Mouse (Mus musculus) limb, embryonic 13.5 days (tissue): ENCODE measurements around the gene Ifna15. TPM values are rescaled to one million over a fixed set of nuclear protein-coding genes. Genes with fewer than 3 reads are reported as not detected.
"Not testable (repeated sequence)": the region's sequence is repeated elsewhere in the genome, so short reads cannot be mapped to it uniquely, and the experiment has no call there.

Source experiments
- ATAC-seq: fragments of 200-750 bp; cut with Nextera tagmentation; 2 replicates; pipeline ENCODE4 v1.8.0; 2017; ENCODE audit warnings: low read depth, moderate number of reproducible peaks, moderate TSS enrichment; ENCODE audit not compliant: low FRiP score
- H3K27ac ChIP-seq: fragments of 300-500 bp; sonication (generic); 2 replicates; pipeline ENCODE4 v1.5.1; 2015; ENCODE audit warnings: inconsistent platforms, mild to moderate bottlenecking, moderate library complexity
- H3K27me3 ChIP-seq: fragments of 300-500 bp; sonication (generic); 2 replicates; pipeline ENCODE4 v1.6.1; 2015; ENCODE audit warnings: mild to moderate bottlenecking, inconsistent platforms
- H3K36me3 ChIP-seq: fragments of 300-500 bp; sonication (generic); 2 replicates; pipeline ENCODE4 v1.6.1; 2015; ENCODE audit warnings: inconsistent platforms, mild to moderate bottlenecking, moderate library complexity
- H3K4me1 ChIP-seq: fragments of 300-500 bp; sonication (generic); 2 replicates; pipeline ENCODE4 v1.6.1; 2015; ENCODE audit warnings: inconsistent platforms
- H3K4me2 ChIP-seq: fragments of 300-500 bp; sonication (generic); replicated peaks from 2 replicates; pipeline ENCODE4 v1.6.1; 2015; ENCODE audit warnings: inconsistent platforms, mild to moderate bottlenecking, moderate library complexity
- H3K4me3 ChIP-seq: fragments of 300-500 bp; sonication (generic); 2 replicates; pipeline ENCODE4 v1.5.1; 2015; ENCODE audit warnings: moderate library complexity, mild to moderate bottlenecking, inconsistent platforms
- H3K9ac ChIP-seq: fragments of 300-500 bp; sonication (generic); 2 replicates; pipeline ENCODE4 v1.6.1; 2015; ENCODE audit warnings: mild to moderate bottlenecking, inconsistent platforms
- H3K9me3 ChIP-seq: fragments of 300-500 bp; sonication (generic); 2 replicates; pipeline ENCODE4 v1.6.1; 2016; ENCODE audit warnings: inconsistent platforms
- WGBS: fragments of 180-500 bp; shearing (Covaris S2); methylation state at CpG from one replicate; pipeline ENCODE4 v1.1.7; 2015; 5-methylcytosine and 5-hydroxymethylcytosine counted together
- polyA plus RNA-seq: library from polyadenylated mRNA; unstranded; fragments of >200 nt; fragmentation: Nextera tagmentation; extraction: Ambion mirVana; gene quantifications from 2 replicates; pipeline ENCODE4 v1.2.1, GENCODE M21; 2015

The Ifna15 gene
- not detected in 2 replicates for polyA plus RNA-seq

DNA sequence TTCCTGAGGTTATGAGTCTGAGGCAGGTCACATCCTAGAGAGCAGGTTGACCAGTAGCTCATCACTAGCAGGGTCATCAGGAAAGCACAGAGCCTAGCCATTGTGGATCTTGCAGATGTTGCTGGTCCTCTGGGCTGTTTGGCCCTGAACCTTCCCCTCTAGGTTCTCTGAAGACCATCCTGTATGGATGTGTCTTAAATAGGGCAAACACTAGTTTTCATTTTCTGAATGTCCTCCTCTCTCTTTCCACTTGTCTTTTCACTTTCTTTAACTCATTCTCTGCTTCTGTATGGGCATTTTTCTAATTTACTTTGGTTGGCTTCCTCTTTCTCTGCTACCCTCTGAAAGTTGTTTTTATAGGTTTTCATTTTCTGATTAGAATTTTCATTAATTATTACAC lies at the start of gene Ifna15:
Gene Ifna15, minus strand, starts transcription at position 101 of the 400 bp plus-strand sequence.
- not testable (repeated sequence) for H3K4me3 ChIP-seq, H3K27ac ChIP-seq, ATAC-seq, H3K4me2 ChIP-seq, H3K9me3 ChIP-seq, H3K27me3 ChIP-seq, H3K4me1 ChIP-seq, H3K36me3 ChIP-seq, H3K9ac ChIP-seq

DNA sequence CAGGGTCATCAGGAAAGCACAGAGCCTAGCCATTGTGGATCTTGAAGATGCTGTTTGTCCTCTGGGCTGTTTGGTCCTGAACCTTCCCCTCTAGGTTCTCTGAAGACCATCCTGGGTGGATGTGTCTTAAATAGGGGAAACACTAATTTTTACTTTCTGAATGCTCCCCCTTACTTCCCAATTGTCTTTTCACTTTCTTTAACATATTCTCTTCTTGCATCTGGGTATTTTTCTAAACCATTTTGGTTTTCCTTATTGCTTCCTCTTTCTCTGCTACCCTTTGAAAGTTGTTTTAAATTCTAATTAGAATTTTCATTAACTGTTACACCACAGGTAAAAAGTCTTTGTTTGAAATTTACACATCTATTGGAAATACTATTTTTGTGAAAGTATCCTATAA lies 45.2 kb upstream of the Ifna15 start, which contains the start of gene Ifna12:
Gene Ifna12, minus strand, starts transcription at position 101 of the 400 bp plus-strand sequence.
- Histone ChIP-seq H3K36me3 (no peaks in the 10 kb centered on the region), H3K4me1 (no peaks in the 10 kb centered on the region), H3K4me3 (no peak within 1 kb of the TSS), H3K9me3 (no peaks in the 10 kb centered on the region), H3K4me2 (no peak within 1 kb of the TSS), H3K27ac (no peak within 1 kb of the TSS), H3K9ac (no peak within 1 kb of the TSS), H3K27me3 (no peaks in the 10 kb centered on the region)
- ATAC-seq, result no peak

DNA sequence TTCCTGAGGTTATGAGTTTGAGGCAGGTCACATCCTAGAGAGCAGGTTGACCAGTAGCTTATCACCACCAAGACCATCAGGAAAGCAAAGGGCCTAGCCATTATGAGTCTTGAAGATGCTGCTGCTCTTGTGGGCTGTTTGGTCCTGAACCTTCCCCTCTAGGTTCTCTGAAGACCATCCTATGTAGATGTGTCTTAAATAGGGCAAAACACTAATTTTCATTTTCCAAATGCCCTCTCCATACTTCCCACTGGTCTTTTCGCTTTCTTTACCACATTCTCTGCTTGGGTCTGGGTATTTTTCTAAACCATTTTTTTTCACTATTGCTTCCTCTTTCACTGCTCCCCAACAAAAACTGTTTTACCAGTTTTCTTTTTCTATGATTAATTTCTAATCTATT lies 34.2 kb upstream of the Ifna15 start, which contains the start of gene Ifna9:
Gene Ifna9, minus strand, starts transcription at position 101 of the 400 bp plus-strand sequence.
- no peak within 1 kb of the TSS for H3K9ac ChIP-seq
- H3K4me3 ChIP-seq, result no peak within 1 kb of the TSS
- WGBS, result 84% methylated on average over 1 of the region's 1 CpGs
- H3K4me2 ChIP-seq, result no peak within 1 kb of the TSS
- no peaks in the 10 kb centered on the region for H3K36me3 ChIP-seq
- no peaks in the 10 kb centered on the region for H3K4me1 ChIP-seq
- H3K27ac ChIP-seq, result no peak within 1 kb of the TSS
- H3K9me3 ChIP-seq, result no peaks in the 10 kb centered on the region
- ATAC-seq, result no peak
- no peaks in the 10 kb centered on the region for H3K27me3 ChIP-seq

DNA sequence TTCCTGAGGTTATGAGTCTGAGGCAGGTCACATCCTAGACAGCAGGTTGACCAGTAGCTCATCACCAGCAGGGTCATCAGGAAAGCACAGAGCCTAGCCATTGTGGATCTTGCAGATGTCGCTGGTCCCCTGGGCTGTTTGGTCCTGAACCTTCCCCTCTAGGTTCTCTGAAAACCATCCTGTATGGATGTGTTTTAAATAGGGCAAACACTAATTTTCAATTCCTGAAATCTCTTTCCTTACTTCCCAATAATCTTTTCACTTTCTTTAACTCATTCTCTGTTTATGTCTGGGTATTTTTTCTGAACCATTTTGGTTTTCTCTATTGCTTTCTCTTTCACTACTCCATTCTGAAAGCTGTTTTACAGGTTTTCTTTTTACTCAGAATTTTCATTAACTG lies 13.7 kb upstream of the Ifna15 start, which contains the start of gene Ifna14:
Gene Ifna14, minus strand, starts transcription at position 101 of the 400 bp plus-strand sequence.
- Histone ChIP-seq H3K27me3 (no peaks in the 10 kb centered on the region), H3K27ac (no peak within 1 kb of the TSS), H3K36me3 (no peaks in the 10 kb centered on the region), H3K4me2 (no peak within 1 kb of the TSS), H3K4me3 (no peak within 1 kb of the TSS), H3K9me3 (no peaks in the 10 kb centered on the region), H3K4me1 (no peaks in the 10 kb centered on the region), H3K9ac (no peak within 1 kb of the TSS)
- 80% methylated on average over 1 of the region's 1 CpGs for WGBS
- ATAC-seq, result no peak

DNA sequence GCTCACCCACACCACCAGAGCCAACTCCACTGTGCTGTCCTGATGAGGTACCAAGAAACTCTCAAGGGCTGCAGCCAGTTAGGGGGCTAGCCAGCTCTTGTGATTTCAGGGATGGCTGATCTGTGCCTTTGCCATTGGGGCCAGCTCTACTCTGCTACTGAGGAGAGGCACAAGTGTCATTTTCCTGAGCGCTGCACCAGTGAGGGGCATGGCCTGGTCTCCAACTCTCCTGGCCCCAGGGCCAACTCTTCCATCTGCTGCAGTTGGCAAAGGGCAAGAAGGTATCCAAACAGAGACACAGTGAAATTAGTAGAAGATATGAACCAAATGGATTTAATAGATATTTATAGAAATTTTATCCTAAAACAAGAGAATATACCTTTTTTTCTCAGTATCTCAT lies 3.7 kb upstream of the Ifna15 start:
- Histone ChIP-seq H3K27me3 (no peaks in the 10 kb centered on the region), H3K9ac (no peak overlapping the region), H3K4me3 (no peak overlapping the region), H3K4me2 (no peak overlapping the region), H3K9me3 (no peaks in the 10 kb centered on the region), H3K4me1 (no peaks in the 10 kb centered on the region), H3K36me3 (no peaks in the 10 kb centered on the region), H3K27ac (no peak overlapping the region)
- WGBS, result 91% methylated on average over 1 of the region's 1 CpGs
- ATAC-seq, result no peak

DNA sequence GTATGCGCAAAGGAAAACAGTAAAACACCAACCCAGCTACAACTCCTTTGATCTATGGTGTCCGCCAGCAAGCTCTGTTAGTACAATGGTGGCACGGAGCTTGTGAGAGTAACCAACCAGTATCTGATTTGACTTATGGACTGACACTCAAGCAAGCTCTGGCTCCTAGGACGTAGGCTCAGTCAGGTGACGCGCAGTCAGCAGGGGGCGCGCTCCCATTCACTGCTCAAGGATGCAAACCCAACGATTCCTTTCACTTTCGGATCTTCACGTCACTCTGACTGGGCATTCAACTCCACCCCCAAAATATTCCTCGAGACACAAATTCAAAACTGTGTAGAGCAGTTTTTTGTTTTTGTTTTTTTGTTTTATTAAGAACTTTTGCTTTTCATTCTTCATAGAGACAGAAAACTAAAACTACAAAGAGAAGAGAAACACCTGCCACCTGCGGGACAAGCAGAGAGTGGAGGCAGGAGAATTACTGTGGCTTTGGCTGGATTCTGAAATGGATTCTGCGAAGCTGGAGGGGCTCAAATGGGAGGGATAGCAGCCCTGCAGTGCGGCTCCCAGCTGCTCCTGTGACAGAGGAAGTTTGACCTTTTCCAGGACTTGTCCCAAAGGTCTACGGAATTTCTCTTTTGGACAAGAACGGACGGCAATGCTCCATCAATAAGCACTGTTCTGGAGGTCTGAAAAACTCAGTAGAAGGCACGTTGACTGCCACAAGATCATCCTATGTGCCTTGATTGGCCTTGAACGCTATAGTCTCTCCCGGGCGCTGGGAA lies 7.7 kb downstream of the Ifna15 start:
- peak overlapping the region; percentile 31 for H3K4me3 ChIP-seq
- 33% methylated on average over 22 of the region's 22 CpGs for whole genome bisulfite sequencing
- H3K9ac ChIP-seq, result no peak overlapping the region
- peak; percentile 48; the same call in 1 of the 2 replicates for ATAC-seq
- H3K27me3 ChIP-seq, result 0 out of 2 replicates have a peak, but pooled peaks cover 10% of the 10 kb centered on the region
- H3K4me2 ChIP-seq, result peak overlapping the region; percentile 59
- H3K27ac ChIP-seq, result no peak overlapping the region
- 0 out of 2 replicates have a peak, but pooled peaks cover 4% of the 10 kb centered on the region for H3K4me1 ChIP-seq
- H3K9me3 ChIP-seq, result no peaks in the 10 kb centered on the region
- no peaks in the 10 kb centered on the region for H3K36me3 ChIP-seq

DNA sequence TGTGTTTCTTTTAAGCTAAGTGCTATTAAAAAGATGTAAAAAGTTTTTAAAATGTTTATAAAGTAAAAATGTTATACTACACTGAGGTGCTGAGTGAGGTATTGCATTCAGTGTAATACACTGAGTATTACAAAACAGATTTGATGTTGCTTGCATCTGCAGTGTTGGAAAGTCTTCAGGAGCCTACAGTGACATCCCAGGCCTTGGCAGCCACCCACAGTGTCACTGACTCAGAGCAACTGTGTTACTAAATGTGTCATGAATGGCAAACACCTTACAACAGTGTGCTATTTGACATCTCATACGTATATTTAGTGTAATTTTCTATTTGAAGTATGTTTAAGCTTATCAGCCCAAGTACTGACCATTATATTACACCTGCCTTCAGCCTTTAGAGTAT lies 10.1 kb downstream of the Ifna15 start:
- Histone ChIP-seq H3K27me3 (0 out of 2 replicates have a peak, but pooled peaks cover 10% of the 10 kb centered on the region), H3K4me1 (0 out of 2 replicates have a peak, but pooled peaks cover 4% of the 10 kb centered on the region), H3K4me2 (no peak overlapping the region), H3K36me3 (no peaks in the 10 kb centered on the region), H3K9ac (no peak overlapping the region), H3K4me3 (no peak overlapping the region), H3K9me3 (no peaks in the 10 kb centered on the region), H3K27ac (no peak overlapping the region)
- no peak for ATAC-seq
- WGBS, result 75% methylated on average over 1 of the region's 1 CpGs

DNA sequence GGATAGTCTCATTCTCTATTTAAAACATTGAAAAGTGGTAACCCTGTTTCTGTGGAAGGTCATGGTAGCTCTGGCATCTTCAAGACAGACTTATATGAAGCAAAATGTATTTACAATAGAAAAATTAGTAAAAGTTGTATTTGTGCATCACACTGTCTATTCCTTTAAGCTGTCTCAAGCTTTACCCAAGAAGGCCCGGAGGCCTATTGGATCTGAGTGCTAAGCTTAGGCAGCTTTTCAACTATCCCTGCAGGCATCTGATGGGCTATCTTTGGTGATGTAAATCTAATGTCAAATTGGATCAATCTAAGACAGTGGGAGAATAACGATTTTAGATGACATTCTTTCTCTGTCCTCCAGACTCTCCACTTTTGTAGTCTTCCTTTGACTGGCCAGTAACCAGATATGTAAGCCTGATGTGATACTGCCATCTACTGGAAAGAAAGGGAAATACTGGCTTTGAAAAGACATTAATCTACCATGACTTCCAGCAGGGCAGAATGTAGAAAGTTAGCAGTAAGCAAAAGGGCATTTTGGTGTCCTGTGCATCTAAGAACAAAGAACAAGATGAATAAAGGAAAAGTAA lies 14.3 kb downstream of the Ifna15 start:
- Histone ChIP-seq H3K9ac (no peak overlapping the region), H3K27me3 (0 out of 2 replicates have a peak, but pooled peaks cover 10% of the 10 kb centered on the region), H3K9me3 (no peaks in the 10 kb centered on the region), H3K27ac (no peak overlapping the region), H3K4me3 (no peak overlapping the region), H3K4me1 (no peaks in the 10 kb centered on the region), H3K36me3 (no peaks in the 10 kb centered on the region), H3K4me2 (no peak overlapping the region)
- ATAC-seq, result 0 out of 2 replicates have a peak, but pooled peaks have one; percentile 51
- 50% methylated on average over 2 of the region's 2 CpGs for WGBS

DNA sequence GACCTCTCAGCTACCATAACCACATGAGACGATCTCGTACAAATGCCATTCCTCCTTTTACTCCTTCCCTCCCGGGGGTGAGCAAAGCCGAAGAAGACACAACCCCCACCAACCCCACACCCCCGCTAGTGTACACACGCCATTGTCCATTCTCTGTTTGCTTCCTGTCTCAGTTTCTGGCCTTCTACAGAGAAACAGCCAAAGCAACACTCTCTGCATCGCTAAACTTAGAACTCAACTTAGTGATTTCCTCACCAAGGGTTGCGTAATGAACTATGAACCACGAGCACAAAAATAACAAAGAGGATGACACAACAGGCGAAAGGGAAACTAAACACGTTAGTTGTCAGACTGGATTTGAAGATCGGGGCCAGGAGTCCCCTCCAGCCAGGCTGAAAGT lies 20.7 kb downstream of the Ifna15 start:
- Histone ChIP-seq H3K4me1 (no peaks in the 10 kb centered on the region), H3K27ac (no peak overlapping the region), H3K4me2 (no peak overlapping the region), H3K4me3 (no peak overlapping the region), H3K9me3 (no peaks in the 10 kb centered on the region), H3K36me3 (no peaks in the 10 kb centered on the region), H3K27me3 (no peaks in the 10 kb centered on the region), H3K9ac (no peak overlapping the region)
- ATAC-seq, result no peak
- 81% methylated on average over 12 of the region's 12 CpGs for WGBS

DNA sequence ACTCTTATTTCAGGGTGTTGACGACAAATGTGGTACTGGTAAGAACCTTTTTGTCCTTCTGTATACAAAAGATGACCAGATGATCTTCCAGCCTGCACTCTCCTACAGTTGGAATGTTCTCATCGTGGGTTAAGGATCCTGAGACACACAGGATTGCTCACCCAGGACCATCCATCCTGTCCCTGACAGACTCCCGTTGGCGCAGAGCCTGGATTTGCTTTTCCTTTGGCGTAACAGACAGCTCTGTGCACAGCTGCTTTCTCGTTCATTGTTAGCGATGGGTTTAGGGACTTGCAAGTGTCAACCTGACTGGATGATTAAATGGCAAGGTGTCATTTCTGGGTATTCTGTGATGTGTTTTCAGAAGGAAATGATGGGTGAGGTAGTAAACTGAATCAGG lies 21.4 kb downstream of the Ifna15 start:
- ATAC-seq, result no peak
- no peaks in the 10 kb centered on the region for H3K27me3 ChIP-seq
- WGBS, result 73% methylated on average over 7 of the region's 7 CpGs

DNA sequence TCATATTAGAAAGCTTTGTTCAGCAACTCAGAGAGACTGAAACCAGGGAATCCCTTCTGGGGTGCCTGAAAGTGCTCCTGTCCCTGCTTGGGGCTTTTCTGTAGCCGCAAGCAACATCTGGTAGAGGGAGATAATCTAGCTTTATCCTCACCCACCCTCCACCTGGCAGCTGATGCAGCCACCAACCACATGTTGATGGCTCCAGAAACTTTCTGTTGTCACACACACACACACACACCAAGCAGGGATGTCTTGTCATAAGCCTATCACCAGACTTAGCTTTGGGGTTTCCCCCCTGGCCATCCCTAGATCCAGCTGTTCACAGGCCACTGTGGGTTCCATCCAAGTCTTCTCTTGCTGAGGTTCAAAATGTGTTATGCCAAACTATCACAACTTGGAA lies 22.3 kb downstream of the Ifna15 start:
- ATAC-seq, result no peak
- no peaks in the 10 kb centered on the region for H3K27me3 ChIP-seq
- H3K9ac ChIP-seq, result no peak overlapping the region
- no peaks in the 10 kb centered on the region for H3K9me3 ChIP-seq
- H3K4me3 ChIP-seq, result no peak overlapping the region
- H3K36me3 ChIP-seq, result no peaks in the 10 kb centered on the region
- no peak overlapping the region for H3K4me2 ChIP-seq
- 95% methylated on average over 1 of the region's 1 CpGs for WGBS
- H3K4me1 ChIP-seq, result no peaks in the 10 kb centered on the region
- no peak overlapping the region for H3K27ac ChIP-seq

More for the DNA sequence above, 21.4 kb downstream of the Ifna15 start:
- no peak overlapping the region for H3K9ac ChIP-seq
- H3K27ac ChIP-seq, result no peak overlapping the region
- no peaks in the 10 kb centered on the region for H3K36me3 ChIP-seq
- H3K4me1 ChIP-seq, result no peaks in the 10 kb centered on the region
- no peaks in the 10 kb centered on the region for H3K9me3 ChIP-seq
- H3K4me2 ChIP-seq, result no peak overlapping the region
- no peak overlapping the region for H3K4me3 ChIP-seq

DNA sequence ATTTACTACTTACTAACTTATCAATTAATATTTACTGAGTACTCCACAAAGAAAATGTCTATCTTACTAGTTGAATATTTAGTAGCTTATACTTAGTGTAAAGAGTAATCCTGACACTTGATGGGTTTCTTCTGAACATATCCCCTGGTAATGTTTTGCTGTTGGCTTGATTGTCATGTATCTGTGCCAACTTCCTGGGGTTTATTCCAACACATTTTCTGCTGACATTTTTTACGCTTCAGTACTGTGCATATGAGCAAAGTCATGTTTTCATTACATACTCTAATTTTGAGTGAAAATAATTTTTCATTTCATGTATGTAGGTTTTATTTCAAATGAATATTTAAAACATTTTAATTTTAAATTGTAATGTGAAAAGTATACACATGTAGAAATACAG lies 23.1 kb downstream of the Ifna15 start:
- WGBS, result 84% methylated on average over 1 of the region's 1 CpGs
- Histone ChIP-seq H3K27me3 (no peaks in the 10 kb centered on the region), H3K9ac (no peak overlapping the region), H3K27ac (no peak overlapping the region), H3K9me3 (no peaks in the 10 kb centered on the region), H3K4me1 (no peaks in the 10 kb centered on the region), H3K4me3 (no peak overlapping the region), H3K36me3 (no peaks in the 10 kb centered on the region), H3K4me2 (no peak overlapping the region)
- ATAC-seq, result no peak
